In the genomic region with DNA sequence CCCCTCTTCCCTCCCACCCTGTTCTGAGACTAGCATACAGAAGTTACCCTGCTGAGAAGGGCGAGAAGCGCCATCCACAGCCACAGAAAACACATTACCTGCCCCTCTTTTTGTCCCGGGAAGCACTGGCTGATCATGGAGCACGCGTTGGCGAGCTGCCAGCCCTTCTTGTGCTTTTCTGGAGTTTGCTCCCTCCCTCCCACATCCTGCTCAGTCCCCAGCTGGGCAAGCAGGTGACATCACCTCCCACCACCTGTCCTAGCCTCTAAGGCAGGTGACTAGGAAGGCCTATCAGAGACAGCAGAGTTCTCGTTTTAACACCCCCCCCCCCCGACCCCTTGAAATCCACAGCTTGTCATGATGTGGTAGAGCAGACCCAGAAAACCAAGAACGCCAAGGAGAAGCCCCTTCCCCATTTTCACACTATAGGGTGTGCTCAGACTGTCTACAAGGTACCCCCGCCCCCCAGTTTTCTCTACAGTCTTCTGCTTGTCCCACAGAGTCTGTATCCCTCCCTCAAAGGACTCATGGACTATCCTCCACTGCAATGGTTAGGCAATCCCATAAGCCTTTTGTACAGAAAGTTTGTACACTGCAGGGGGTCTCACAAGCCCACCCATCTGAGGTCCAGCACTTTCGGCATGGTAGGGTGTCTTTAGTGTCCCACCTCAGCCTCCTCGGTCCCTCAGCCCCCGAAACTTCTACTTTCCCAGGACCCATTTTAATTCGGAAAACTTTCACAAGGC, we compare ENCODE assay signal across 10 mouse cellular contexts. TPM values are rescaled to one million over a fixed set of nuclear protein-coding genes. Genes with fewer than 3 reads are reported as not detected.
DNase-seq lines count a peak whose midpoint lies in the region; ATAC-seq and TF ChIP-seq lines count a peak whose summit lies in the region.
"Had no signal": no experiment of that assay in that cellular context is flagged by ENCODE, and none has a peak within 500 bp of the region (broad histone marks: within the 10 kb centered on the region; RNA-seq: fewer than 3 reads in every experiment).

No protein-coding gene starts in this region.

- no peak for TF ChIP-seq CTCF in gastrocnemius, adult 2 months (IDR thresholded peaks at IDR 0.05)

- H3K9ac ChIP-seq in intestine, embryonic 15.5 days = no peak overlapping the region

- intact Hi-C loops in gastrocnemius, adult 2 months (cut with DNase I) = no loop called here

- H3K4me3 ChIP-seq in intestine, embryonic 15.5 days (replicated peaks) = no peak overlapping the region
- no peak overlapping the region for H3K4me3 ChIP-seq in gastrocnemius, adult 2 months

- H3K4me1 ChIP-seq in intestine, embryonic 15.5 days (replicated peaks) = no peaks in the 10 kb centered on the region

- peak; percentile 27 for DNase-seq in adrenal gland, postnatal 10 days
- DNase-seq in adrenal gland, postnatal 25 days = no peak
- peak; percentile 54 for DNase-seq in R1 (ENCODE audit: low read depth, low spot score)
- peak; percentile 62 to 77 for DNase-seq in lung, adult 18-20 months
- no peak for DNase-seq in adrenal gland, postnatal 4 days (ENCODE audit: low spot score in 2 of 2)
- DNase-seq in gastrocnemius, adult 2 months = no peak

- WGBS in intestine, embryonic 15.5 days = 64% methylated on average over 14 of the region's 14 CpGs

- no peaks in the 10 kb centered on the region for H3K9me3 ChIP-seq in intestine, embryonic 15.5 days

- peak overlapping the region; percentile 19; the same call in 1 of the 2 replicates for H3K4me2 ChIP-seq in intestine, embryonic 15.5 days (replicated peaks)

- H3K27ac ChIP-seq in intestine, embryonic 15.5 days = peak overlapping the region; percentile 40; the same call in 1 of the 2 replicates
- H3K27ac ChIP-seq in gastrocnemius, adult 2 months = no peak overlapping the region

- no peaks in the 10 kb centered on the region for H3K36me3 ChIP-seq in intestine, embryonic 15.5 days

- ATAC-seq in intestine, embryonic 15.5 days = peak; percentile 84
- no peak for ATAC-seq in megakaryocyte, adult 5-6 weeks (ENCODE audit: poor library complexity, severe bottlenecking)
- ATAC-seq: forebrain, embryonic 16.5 days had no signal

- no peaks in the 10 kb centered on the region for H3K27me3 ChIP-seq in intestine, embryonic 15.5 days (replicated peaks)

RNA-seq across cellular contexts. Expression of gene Ccdc120, which starts 11.2 kb away (rescaled TPM):
- total RNA-seq in adrenal gland, postnatal 10 days (2021) = 1 to 10 TPM; 5.2 to 6.9 TPM
- 4.4 and 6.0 TPM in 2 replicates for total RNA-seq in adrenal gland, postnatal 25 days (2021)
- 12.4 TPM in 2 replicates for polyA plus RNA-seq in intestine, embryonic 15.5 days (2015; fragmentation: Nextera tagmentation; extraction: Ambion mirVana)
- total RNA-seq in adrenal gland, postnatal 4 days (2021) = 10 to 100 TPM in 1 of 2 experiments, 1 to 10 TPM in 1; 9.0 to 10.8 TPM
- not detected in 2 replicates for total RNA-seq in megakaryocyte, adult 5-6 weeks (2015)
- not detected in 2 replicates for total RNA-seq in megakaryocyte, adult 5-6 weeks (2017)
- under 1 TPM; 0.28 to 0.75 TPM for total RNA-seq in gastrocnemius, adult 2 months (2021)

RNA-seq across cellular contexts. Expression of gene Praf2, which starts 11.3 kb away (rescaled TPM):
- 10 to 100 TPM; 12.3 to 13.9 TPM for total RNA-seq in adrenal gland, postnatal 10 days (2021)
- total RNA-seq in adrenal gland, postnatal 25 days (2021) = 8.4 and 11.0 TPM in 2 replicates
- 60.3 and 61.4 TPM in 2 replicates for polyA plus RNA-seq in intestine, embryonic 15.5 days (2015; fragmentation: Nextera tagmentation; extraction: Ambion mirVana)
- total RNA-seq in adrenal gland, postnatal 4 days (2021) = 10 to 100 TPM; 15.5 to 16.0 TPM
- total RNA-seq in megakaryocyte, adult 5-6 weeks (2015) = 7.8 and 20.6 TPM in 2 replicates
- 5.4 and 5.8 TPM in 2 replicates for total RNA-seq in megakaryocyte, adult 5-6 weeks (2017)
- total RNA-seq in gastrocnemius, adult 2 months (2021) = 1 to 10 TPM; 3.3 to 6.7 TPM

RNA-seq across cellular contexts. Expression of gene Gm45208, which starts 17.5 kb away (rescaled TPM):
- not detected for total RNA-seq in adrenal gland, postnatal 10 days (2021)
- total RNA-seq in adrenal gland, postnatal 25 days (2021) = not detected in 2 replicates
- polyA plus RNA-seq in intestine, embryonic 15.5 days (2015; fragmentation: Nextera tagmentation; extraction: Ambion mirVana) = not detected in 2 replicates
- 1 to 10 TPM in 1 of 2 experiments, not detected in 1; 1.4 TPM for total RNA-seq in adrenal gland, postnatal 4 days (2021)
- not detected in 2 replicates for total RNA-seq in megakaryocyte, adult 5-6 weeks (2015)
- total RNA-seq in megakaryocyte, adult 5-6 weeks (2017) = not detected in 2 replicates
- total RNA-seq in gastrocnemius, adult 2 months (2021) = not detected
- total RNA-seq: layer of hippocampus, postnatal 25 days had no signal

RNA-seq across cellular contexts. Expression of gene Tfe3, which starts 22.9 kb away (rescaled TPM):
- 10 to 100 TPM; 35.7 to 39.3 TPM for total RNA-seq in adrenal gland, postnatal 10 days (2021)
- 40.7 and 45.0 TPM in 2 replicates for total RNA-seq in adrenal gland, postnatal 25 days (2021)
- 23.0 and 23.9 TPM in 2 replicates for polyA plus RNA-seq in intestine, embryonic 15.5 days (2015; fragmentation: Nextera tagmentation; extraction: Ambion mirVana)
- 10 to 100 TPM; 39.9 to 41.0 TPM for total RNA-seq in adrenal gland, postnatal 4 days (2021)
- 45.9 and 54.6 TPM in 2 replicates for total RNA-seq in megakaryocyte, adult 5-6 weeks (2015)
- total RNA-seq in megakaryocyte, adult 5-6 weeks (2017) = 22.3 and 39.4 TPM in 2 replicates
- total RNA-seq in gastrocnemius, adult 2 months (2021) = 10 to 100 TPM; 10.9 to 11.1 TPM

RNA-seq across cellular contexts. Expression of gene Wdr45, which starts 25.4 kb away (rescaled TPM):
- total RNA-seq in adrenal gland, postnatal 10 days (2021) = 10 to 100 TPM; 57.2 to 57.5 TPM
- total RNA-seq in adrenal gland, postnatal 25 days (2021) = 79.0 and 80.8 TPM in 2 replicates
- polyA plus RNA-seq in intestine, embryonic 15.5 days (2015; fragmentation: Nextera tagmentation; extraction: Ambion mirVana) = 25.0 and 27.5 TPM in 2 replicates
- total RNA-seq in adrenal gland, postnatal 4 days (2021) = 10 to 100 TPM; 68.0 to 75.4 TPM
- total RNA-seq in megakaryocyte, adult 5-6 weeks (2015) = 25.6 and 38.7 TPM in 2 replicates
- total RNA-seq in megakaryocyte, adult 5-6 weeks (2017) = 13.4 and 18.9 TPM in 2 replicates
- 10 to 100 TPM; 31.1 to 37.6 TPM for total RNA-seq in gastrocnemius, adult 2 months (2021)

Comparison
In these comparisons a context has a peak if more than half of its experiments do, and no peak if none do; other contexts are left out.
1. DNase-seq: peak in adrenal gland, postnatal 10 days (single experiment), R1 (single experiment) and lung, adult 18-20 months (2 of 2); none in adrenal gland, postnatal 25 days (single experiment), adrenal gland, postnatal 4 days (0 of 2) and gastrocnemius, adult 2 months (single experiment).